Mouse (Mus musculus): ENCODE measurements around the gene Dpm2. TPM values are rescaled to one million over a fixed set of nuclear protein-coding genes. Genes with fewer than 3 reads are reported as not detected.

Dpm2 gene
- polyA plus RNA-seq, 1 experiment: 10.0 TPM

DNA sequence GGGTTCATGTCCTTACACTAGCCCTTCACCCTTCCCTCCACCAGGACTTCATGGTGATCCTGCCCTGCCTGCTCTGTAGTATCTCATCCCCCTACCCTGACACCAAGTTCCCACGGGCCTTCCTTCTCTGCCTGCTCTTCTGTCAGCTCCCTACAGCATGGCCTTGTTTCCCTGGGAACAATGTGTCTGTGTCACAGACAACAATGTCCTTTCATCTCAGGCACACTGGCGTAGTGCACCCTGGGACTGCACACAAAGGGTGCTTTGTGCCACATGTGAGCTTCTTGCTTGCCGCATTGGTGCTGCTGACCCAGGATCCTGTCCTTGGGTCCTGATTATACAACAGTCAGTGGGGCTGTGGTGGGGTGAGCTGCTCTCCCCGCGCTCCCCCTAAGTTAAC is 11.1 kb upstream of the Dpm2 start:
- TF ChIP-seq FLI1 (IDR thresholded peaks at IDR 0.05; ENCODE audit: low read length) (no peak), GATA1 (IDR thresholded peaks at IDR 0.05; ENCODE audit: borderline replicate concordance, low read length) (no peak)
- Histone ChIP-seq H3K9me3 (no peaks in the 10 kb centered on the region), H3K27me3 (replicated peaks) (peaks cover 46% of the 10 kb centered on the region), H3K4me1 (peaks cover 22% of the 10 kb centered on the region), H3K4me3 (replicated peaks) (peak overlapping the region; percentile 4), H3K36me3 (replicated peaks; ENCODE audit: low read length) (no peaks in the 10 kb centered on the region)

DNA sequence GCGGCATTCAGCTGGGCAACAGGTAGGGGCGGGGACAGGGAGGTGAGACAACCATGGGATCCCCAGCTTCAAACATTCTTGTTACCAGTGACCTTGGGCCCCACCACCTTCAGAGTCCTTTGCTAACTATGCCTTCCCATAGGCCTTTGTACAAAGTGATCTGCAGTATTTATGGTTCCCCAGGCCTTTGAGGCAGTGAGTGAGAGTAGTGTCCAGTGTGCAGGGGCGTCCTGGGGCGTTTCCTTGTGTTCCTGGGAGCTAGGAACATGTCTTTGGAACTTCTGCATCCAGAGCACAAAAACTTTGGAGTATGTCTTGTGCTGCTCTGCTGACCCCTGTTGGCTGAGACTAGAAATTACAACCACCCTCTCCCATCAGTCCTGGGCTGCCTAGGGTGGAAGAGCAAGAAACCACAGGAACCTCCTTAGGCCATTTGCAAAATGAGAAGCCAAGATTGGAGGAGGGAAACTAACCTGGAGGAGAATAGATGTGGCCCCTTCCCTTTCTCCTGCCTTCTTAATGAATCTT is 4.1 kb upstream of the Dpm2 start:
- Histone ChIP-seq H3K27me3 (replicated peaks) (peaks cover 35% of the 10 kb centered on the region), H3K9me3 (no peaks in the 10 kb centered on the region), H3K36me3 (replicated peaks; ENCODE audit: low read length) (no peaks in the 10 kb centered on the region), H3K4me3 (replicated peaks) (no peak overlapping the region), H3K4me1 (peaks cover 30% of the 10 kb centered on the region)
- TF ChIP-seq GATA1 (IDR thresholded peaks at IDR 0.05; ENCODE audit: borderline replicate concordance, low read length) (no peak), FLI1 (IDR thresholded peaks at IDR 0.05; ENCODE audit: low read length) (no peak)

DNA sequence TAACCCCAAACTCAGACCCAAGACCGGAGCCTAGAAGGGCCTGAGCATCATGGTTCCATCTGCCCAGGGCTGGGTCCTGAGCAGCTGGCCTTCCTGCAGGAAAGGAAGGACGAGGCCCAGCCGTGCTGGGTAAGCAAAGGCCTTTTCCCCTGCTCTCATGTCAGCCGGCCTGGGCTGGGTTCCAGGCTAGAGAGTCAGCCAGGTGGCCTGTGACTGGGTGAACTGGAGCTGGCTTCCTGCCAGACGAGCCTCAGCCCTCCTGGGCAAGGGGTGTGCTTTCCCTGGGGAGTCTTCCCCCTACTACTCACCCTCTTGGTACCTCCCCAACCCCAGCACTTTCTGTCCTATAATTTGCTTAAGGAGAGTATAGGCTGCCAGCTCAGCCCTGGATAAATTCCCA is 2.5 kb upstream of the Dpm2 start:
- H3K36me3 ChIP-seq (replicated peaks; ENCODE audit: low read length): peaks cover 13% of the 10 kb centered on the region
- H3K9me3 ChIP-seq: no peaks in the 10 kb centered on the region
- TF ChIP-seq GATA1 (IDR thresholded peaks at IDR 0.05; ENCODE audit: borderline replicate concordance, low read length): no peak
- no peak for TF ChIP-seq FLI1 (IDR thresholded peaks at IDR 0.05; ENCODE audit: low read length)
- no peak overlapping the region for H3K4me3 ChIP-seq (replicated peaks)
- peaks cover 46% of the 10 kb centered on the region for H3K4me1 ChIP-seq
- peaks cover 27% of the 10 kb centered on the region for H3K27me3 ChIP-seq (replicated peaks)

DNA sequence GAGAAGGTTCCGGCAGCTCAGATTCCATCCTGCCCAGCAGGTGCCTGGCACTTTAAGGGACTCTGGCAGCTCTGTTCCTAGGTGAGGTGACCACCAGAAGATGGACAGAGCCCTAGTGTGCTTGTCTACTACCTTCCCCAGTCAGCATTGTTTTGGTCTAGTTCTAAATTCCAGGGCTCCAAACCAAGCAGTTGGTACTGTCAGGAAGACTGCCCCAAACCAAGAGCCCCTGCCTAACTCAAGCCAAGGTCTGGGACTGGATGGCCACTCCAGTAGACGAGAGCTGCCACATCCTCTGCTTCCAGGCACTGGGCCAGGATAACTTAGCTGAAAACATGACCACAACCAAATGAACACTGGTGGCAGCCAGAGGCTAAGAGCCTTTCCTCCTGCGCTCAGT is 1.7 kb upstream of the Dpm2 start:
- Histone ChIP-seq H3K9me3 (no peaks in the 10 kb centered on the region), H3K4me1 (peaks cover 49% of the 10 kb centered on the region), H3K36me3 (replicated peaks; ENCODE audit: low read length) (peaks cover 21% of the 10 kb centered on the region), H3K4me3 (replicated peaks) (no peak overlapping the region), H3K27me3 (replicated peaks) (peaks cover 20% of the 10 kb centered on the region)
- no peak for TF ChIP-seq GATA1 (IDR thresholded peaks at IDR 0.05; ENCODE audit: borderline replicate concordance, low read length)
- TF ChIP-seq FLI1 (IDR thresholded peaks at IDR 0.05; ENCODE audit: low read length): no peak

DNA sequence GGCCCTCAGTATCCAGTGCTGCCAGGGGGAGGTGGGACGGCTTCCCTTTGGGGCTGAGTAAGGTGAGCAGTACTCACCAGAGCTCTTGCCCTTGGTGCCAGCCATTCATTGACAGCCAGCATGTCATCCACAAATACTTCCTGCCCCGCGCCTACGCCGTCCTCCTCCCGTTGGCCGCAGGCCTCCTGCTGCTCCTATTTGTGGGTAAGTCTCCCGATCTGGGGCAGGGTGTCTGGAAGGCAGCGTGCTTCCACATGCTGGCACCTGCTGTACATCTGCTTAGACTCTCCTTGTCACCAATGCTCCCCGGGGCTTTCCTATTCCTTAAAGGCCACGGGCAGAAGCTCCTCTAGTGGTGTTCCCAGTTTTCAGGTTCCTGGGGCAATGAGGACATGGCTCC is 1.5 kb downstream of the Dpm2 start:
- H3K27me3 ChIP-seq (replicated peaks): peaks cover 23% of the 10 kb centered on the region
- peaks cover 58% of the 10 kb centered on the region for H3K4me1 ChIP-seq
- H3K4me3 ChIP-seq (replicated peaks): peak overlapping the region; percentile 44
- TF ChIP-seq GATA1 (IDR thresholded peaks at IDR 0.05; ENCODE audit: borderline replicate concordance, low read length) (no peak), FLI1 (IDR thresholded peaks at IDR 0.05; ENCODE audit: low read length) (no peak)
- H3K9me3 ChIP-seq: no peaks in the 10 kb centered on the region
- peaks cover 28% of the 10 kb centered on the region for H3K36me3 ChIP-seq (replicated peaks; ENCODE audit: low read length)

DNA sequence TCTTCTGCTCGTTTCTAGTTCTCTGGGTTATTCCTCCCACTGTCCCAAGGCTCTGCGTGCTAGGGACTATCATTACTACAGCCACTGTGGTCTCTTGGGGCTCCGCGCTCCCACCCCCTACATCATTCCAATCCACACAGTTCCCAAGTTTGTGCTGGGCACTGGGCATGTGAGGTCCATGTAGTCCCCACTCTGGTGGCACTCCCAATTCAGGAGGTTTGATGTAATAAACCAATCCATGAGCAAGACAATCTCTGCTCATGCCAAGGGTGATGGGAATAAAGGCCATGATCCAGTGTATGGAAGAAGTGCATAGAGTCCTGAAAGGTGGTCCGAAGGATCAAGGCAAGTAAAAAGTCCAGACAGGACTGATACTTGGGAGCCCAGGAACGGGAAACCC is 3.8 kb downstream of the Dpm2 start, which contains the start of gene Pip5kl1:
TSS of gene Pip5kl1 (plus strand) at position 301 of the 400 bp plus-strand sequence.
- TF ChIP-seq GATA1 (IDR thresholded peaks at IDR 0.05; ENCODE audit: borderline replicate concordance, low read length) (no peak), FLI1 (IDR thresholded peaks at IDR 0.05; ENCODE audit: low read length) (no peak)

DNA sequence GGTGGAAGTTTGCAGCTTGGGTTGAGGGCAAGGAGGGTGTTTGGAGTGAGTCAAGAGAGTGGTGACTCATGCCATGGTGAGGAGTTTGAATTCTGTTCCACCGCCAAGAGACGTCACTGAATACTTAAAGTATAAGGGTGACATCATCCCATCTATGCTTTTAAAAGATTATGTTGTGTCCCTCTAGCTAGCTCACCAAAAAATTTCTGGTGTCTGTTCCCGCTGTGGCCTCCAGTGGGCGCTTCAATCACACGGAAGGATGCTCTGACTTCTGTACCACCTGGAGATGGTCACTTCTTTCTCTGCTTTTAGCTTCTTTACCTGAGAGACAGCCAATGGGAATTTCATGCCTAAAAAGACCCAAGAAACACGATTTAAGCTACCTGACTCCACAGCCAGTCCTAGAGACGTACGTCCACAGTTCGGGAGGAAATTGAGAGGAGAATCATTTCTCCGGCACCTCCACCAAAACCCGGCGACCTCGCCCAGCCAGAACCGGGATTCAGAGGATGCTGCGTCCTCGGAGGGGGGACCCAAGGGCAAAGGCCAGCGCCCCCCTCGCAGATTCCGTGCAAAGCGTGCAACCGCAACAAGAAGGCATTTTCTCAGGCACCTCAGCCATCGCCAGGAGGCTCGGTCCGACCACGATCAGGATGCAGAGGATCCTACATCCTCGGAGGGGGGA is 4.4 kb downstream of the Dpm2 start:
- peaks cover 47% of the 10 kb centered on the region for H3K27me3 ChIP-seq (replicated peaks)
- no peaks in the 10 kb centered on the region for H3K9me3 ChIP-seq

More for the DNA sequence above, 3.8 kb downstream of the Dpm2 start, which contains the start of gene Pip5kl1:
- peaks cover 41% of the 10 kb centered on the region for H3K27me3 ChIP-seq (replicated peaks)
- peaks cover 58% of the 10 kb centered on the region for H3K4me1 ChIP-seq
- no peaks in the 10 kb centered on the region for H3K9me3 ChIP-seq
- peak within 1 kb of the TSS; percentile 48 for H3K4me3 ChIP-seq (replicated peaks)
- peaks cover 28% of the 10 kb centered on the region for H3K36me3 ChIP-seq (replicated peaks; ENCODE audit: low read length)

DNA sequence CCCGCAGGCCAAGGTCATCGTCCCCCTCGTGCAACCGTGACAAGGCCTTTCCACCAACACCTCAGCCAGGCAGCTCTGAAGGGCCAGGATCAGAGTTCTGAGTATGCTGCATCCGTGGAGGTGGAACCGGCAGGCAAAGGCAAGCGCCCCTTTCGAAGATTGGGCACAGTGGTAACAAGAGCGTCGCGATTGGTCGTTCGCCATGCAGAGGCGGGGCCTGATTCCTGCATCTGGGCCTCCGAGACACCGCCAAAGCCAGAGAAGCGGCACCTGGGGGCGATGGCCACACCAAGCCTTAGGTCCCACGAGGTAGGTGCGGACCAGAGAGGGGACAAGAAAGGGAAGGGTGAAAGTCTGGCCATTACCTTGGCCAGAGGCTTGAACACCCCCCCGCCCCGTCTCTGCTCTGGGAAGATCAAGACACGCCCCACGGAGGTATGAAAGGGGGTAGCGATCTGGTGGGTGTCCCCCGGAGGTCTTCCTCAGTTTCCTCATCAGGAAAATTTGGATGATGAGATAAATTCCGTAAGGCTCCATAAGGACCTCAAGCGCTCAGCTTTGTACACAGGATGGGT is 5.0 kb downstream of the Dpm2 start, which contains the start of gene 9430097D07Rik:
TSS of gene 9430097D07Rik (minus strand) at position 99 of the 575 bp plus-strand sequence.
- Histone ChIP-seq H3K9me3 (no peaks in the 10 kb centered on the region), H3K36me3 (replicated peaks; ENCODE audit: low read length) (peaks cover 28% of the 10 kb centered on the region), H3K4me3 (replicated peaks) (peak within 1 kb of the TSS; percentile 48), H3K4me1 (peaks cover 47% of the 10 kb centered on the region), H3K27me3 (replicated peaks) (peaks cover 53% of the 10 kb centered on the region)
- no peak for TF ChIP-seq GATA1 (IDR thresholded peaks at IDR 0.05; ENCODE audit: borderline replicate concordance, low read length)
- TF ChIP-seq FLI1 (IDR thresholded peaks at IDR 0.05; ENCODE audit: low read length): no peak

More for the DNA sequence above, 4.4 kb downstream of the Dpm2 start:
- peak overlapping the region; percentile 48 for H3K4me3 ChIP-seq (replicated peaks)
- peaks cover 28% of the 10 kb centered on the region for H3K36me3 ChIP-seq (replicated peaks; ENCODE audit: low read length)
- peaks cover 52% of the 10 kb centered on the region for H3K4me1 ChIP-seq
- TF ChIP-seq FLI1 (IDR thresholded peaks at IDR 0.05; ENCODE audit: low read length) (no peak), GATA1 (IDR thresholded peaks at IDR 0.05; ENCODE audit: borderline replicate concordance, low read length) (no peak)

DNA sequence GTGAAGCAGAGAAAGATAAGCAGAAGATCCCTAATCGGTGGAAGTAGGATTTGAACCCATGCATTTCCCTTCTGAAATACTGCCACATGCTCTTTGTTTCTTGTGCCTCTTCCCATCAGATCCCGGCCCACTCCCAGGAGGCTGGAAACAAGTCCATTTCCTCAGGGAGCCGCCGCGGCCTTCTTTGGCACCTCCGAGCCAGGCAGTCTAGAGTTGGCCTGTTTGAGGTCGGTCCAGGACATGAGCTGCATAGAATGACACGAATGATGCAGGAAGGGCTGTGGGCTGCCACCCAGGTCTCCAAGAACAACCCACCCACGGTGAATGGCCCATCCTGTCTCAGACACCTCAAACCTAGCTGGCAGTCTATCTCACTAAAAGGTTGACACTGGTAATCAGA is 5.9 kb downstream of the Dpm2 start:
- TF ChIP-seq GATA1 (IDR thresholded peaks at IDR 0.05; ENCODE audit: borderline replicate concordance, low read length): no peak
- no peak for TF ChIP-seq FLI1 (IDR thresholded peaks at IDR 0.05; ENCODE audit: low read length)
- peaks cover 46% of the 10 kb centered on the region for H3K4me1 ChIP-seq
- no peaks in the 10 kb centered on the region for H3K9me3 ChIP-seq
- no peak overlapping the region for H3K4me3 ChIP-seq (replicated peaks)
- H3K36me3 ChIP-seq (replicated peaks; ENCODE audit: low read length): peaks cover 28% of the 10 kb centered on the region
- H3K27me3 ChIP-seq (replicated peaks): peaks cover 61% of the 10 kb centered on the region
